Mouse (Mus musculus): ENCODE data around the gene Nuak1. TPM values are rescaled to one million over a fixed set of nuclear protein-coding genes. Genes with fewer than 3 reads are reported as not detected.

Nuak1 gene
- total RNA-seq, 2 experiments from 2014 or later = 30.8 to 32.3 TPM

- intact Hi-C loops (cut with DNase I) = no loop called here
- DNase-seq (ENCODE audit: low spot score) = no peak
Observed at GRCm38 (mm10) chr10:84386625-84387242, 53.7 kb downstream of the Nuak1 start.

- intact Hi-C loops (cut with DNase I) = no loop called here
- DNase-seq (ENCODE audit: low spot score) = no peak
Observed at GRCm38 (mm10) chr10:84386214-84386613, 54.2 kb downstream of the Nuak1 start.

GRCm38 (mm10) chr10:84384761-84385160, 55.6 kb downstream of the Nuak1 start:
- intact Hi-C loops (cut with DNase I) = no loop called here
- DNase-seq (ENCODE audit: low spot score) = no peak

- DNase-seq (ENCODE audit: low spot score) = no peak
- intact Hi-C loops (cut with DNase I) = no loop called here
Observed at GRCm38 (mm10) chr10:84382900-84383883, 57.2 kb downstream of the Nuak1 start.

- intact Hi-C loops (cut with DNase I) = no loop called here
- DNase-seq (ENCODE audit: low spot score) = no peak
Observed at GRCm38 (mm10) chr10:84381276-84381798, 59.1 kb downstream of the Nuak1 start.

- intact Hi-C loops (cut with DNase I) = no loop called here
- no peak for DNase-seq (ENCODE audit: low spot score)
Observed at GRCm38 (mm10) chr10:84379366-84379765, 61.0 kb downstream of the Nuak1 start.

- intact Hi-C loops (cut with DNase I) = no loop called here
- no peak for DNase-seq (ENCODE audit: low spot score)
Observed at GRCm38 (mm10) chr10:84377956-84378355, 62.4 kb downstream of the Nuak1 start.

- DNase-seq (ENCODE audit: low spot score) = no peak
- intact Hi-C loops (cut with DNase I) = no loop called here
Observed at GRCm38 (mm10) chr10:84376346-84376745, 64.1 kb downstream of the Nuak1 start.

GRCm38 (mm10) chr10:84374996-84375395, 65.4 kb downstream of the Nuak1 start:
- intact Hi-C loops (cut with DNase I) = no loop called here
- DNase-seq (ENCODE audit: low spot score) = no peak

GRCm38 (mm10) chr10:84373476-84373875, 66.9 kb downstream of the Nuak1 start:
- no peak for DNase-seq (ENCODE audit: low spot score)
- intact Hi-C loops (cut with DNase I) = no loop called here

GRCm38 (mm10) chr10:84372161-84373095, 68.0 kb downstream of the Nuak1 start:
- intact Hi-C loops (cut with DNase I) = no loop called here
- no peak for DNase-seq (ENCODE audit: low spot score)

GRCm38 (mm10) chr10:84371681-84372160, 68.7 kb downstream of the Nuak1 start:
- intact Hi-C loops (cut with DNase I) = no loop called here
- DNase-seq (ENCODE audit: low spot score) = no peak

- intact Hi-C loops (cut with DNase I) = no loop called here
Observed at GRCm38 (mm10) chr10:84371230-84371629, 69.2 kb downstream of the Nuak1 start.

GRCm38 (mm10) chr10:84369646-84370314, 70.6 kb downstream of the Nuak1 start:
- intact Hi-C loops (cut with DNase I) = no loop called here
- no peak for DNase-seq (ENCODE audit: low spot score)

More at GRCm38 (mm10) chr10:84371230-84371629, 69.2 kb downstream of the Nuak1 start:
- DNase-seq (ENCODE audit: low spot score) = no peak

- intact Hi-C loops (cut with DNase I) = no loop called here
- no peak for DNase-seq (ENCODE audit: low spot score)
Observed at GRCm38 (mm10) chr10:84368185-84368584, 72.2 kb downstream of the Nuak1 start.

- intact Hi-C loops (cut with DNase I) = no loop called here
- DNase-seq (ENCODE audit: low spot score) = no peak
Observed at GRCm38 (mm10) chr10:84365166-84365865, 75.1 kb downstream of the Nuak1 start.

GRCm38 (mm10) chr10:84363833-84364232, 76.6 kb downstream of the Nuak1 start:
- intact Hi-C loops (cut with DNase I) = no loop called here

GRCm38 (mm10) chr10:84360953-84361352, 79.4 kb downstream of the Nuak1 start:
- intact Hi-C loops (cut with DNase I) = no loop called here
- DNase-seq (ENCODE audit: low spot score) = no peak

More at GRCm38 (mm10) chr10:84363833-84364232, 76.6 kb downstream of the Nuak1 start:
- no peak for DNase-seq (ENCODE audit: low spot score)
